Mouse (Mus musculus): ENCODE data around the gene Krt42. TPM values are rescaled to one million over a fixed set of nuclear protein-coding genes. Genes with fewer than 3 reads are reported as not detected.

Gene Krt42
- polyA plus RNA-seq, 1 experiment from 2014 or later = not detected

DNA sequence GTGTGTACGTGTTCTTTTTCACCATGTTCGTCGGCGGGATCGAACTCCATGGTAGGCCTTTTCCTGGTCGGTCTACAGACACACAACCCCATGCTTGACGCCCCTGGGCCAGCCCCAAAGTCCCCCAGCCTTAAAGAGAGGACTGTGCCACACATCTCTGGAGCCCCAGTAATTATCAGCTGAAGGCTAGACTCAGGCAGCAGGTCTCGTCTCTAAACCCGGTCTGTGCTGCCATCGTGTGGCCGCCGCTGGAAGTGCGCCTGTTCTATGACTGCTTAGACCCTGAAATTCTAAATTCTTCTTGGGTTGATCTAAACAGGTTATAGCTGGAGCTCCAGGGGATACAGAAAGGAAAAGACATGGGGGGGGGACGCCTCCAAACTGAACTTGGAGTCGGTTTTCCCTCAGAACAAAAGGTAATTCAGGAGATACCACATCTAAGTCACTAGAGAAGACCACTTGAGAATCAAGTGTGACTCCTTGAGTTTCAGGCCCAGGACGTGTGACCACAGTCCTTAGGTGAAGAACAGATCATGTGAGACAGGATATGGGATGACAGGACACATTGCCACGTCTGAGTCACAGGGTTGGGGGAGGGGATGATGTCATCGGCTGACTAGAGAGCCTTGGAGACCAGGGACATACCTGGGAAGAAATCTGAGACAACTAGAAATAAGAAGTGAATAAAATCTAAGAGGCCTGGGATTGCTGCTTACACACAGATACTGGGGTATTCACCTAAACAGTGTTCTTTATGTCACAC lies 28.8 kb upstream of the Krt42 start:
- Histone ChIP-seq H3K4me1 (replicated peaks) (peaks cover 4% of the 10 kb centered on the region; the same call in 1 of the 2 replicates), H3K27me3 (no peaks in the 10 kb centered on the region), H3K4me3 (peak overlapping the region; percentile 9; the same call in 1 of the 2 replicates), H3K27ac (replicated peaks) (no peak overlapping the region), H3K4me2 (peak overlapping the region; percentile 38), H3K9me3 (no peaks in the 10 kb centered on the region), H3K36me3 (no peaks in the 10 kb centered on the region), H3K9ac (no peak overlapping the region)
- ATAC-seq (ENCODE audit: low read depth) = no peak
- 21% methylated on average over 18 of the region's 18 CpGs for WGBS

GRCm38 (mm10) chr11:100297801-100298200 lies 28.1 kb upstream of the Krt42 start:
- H3K4me3 ChIP-seq = 0 out of 2 replicates have a peak overlapping the region, but pooled peaks have one; percentile 9
- H3K36me3 ChIP-seq = no peaks in the 10 kb centered on the region
- no peaks in the 10 kb centered on the region for H3K9me3 ChIP-seq
- H3K4me2 ChIP-seq = peak overlapping the region; percentile 38
- no peak overlapping the region for H3K9ac ChIP-seq
- H3K27me3 ChIP-seq = no peaks in the 10 kb centered on the region
- WGBS = 38% methylated on average over 5 of the region's 5 CpGs
- peaks cover 4% of the 10 kb centered on the region; the same call in 1 of the 2 replicates for H3K4me1 ChIP-seq (replicated peaks)
- H3K27ac ChIP-seq (replicated peaks) = no peak overlapping the region
- ATAC-seq (ENCODE audit: low read depth) = no peak

DNA sequence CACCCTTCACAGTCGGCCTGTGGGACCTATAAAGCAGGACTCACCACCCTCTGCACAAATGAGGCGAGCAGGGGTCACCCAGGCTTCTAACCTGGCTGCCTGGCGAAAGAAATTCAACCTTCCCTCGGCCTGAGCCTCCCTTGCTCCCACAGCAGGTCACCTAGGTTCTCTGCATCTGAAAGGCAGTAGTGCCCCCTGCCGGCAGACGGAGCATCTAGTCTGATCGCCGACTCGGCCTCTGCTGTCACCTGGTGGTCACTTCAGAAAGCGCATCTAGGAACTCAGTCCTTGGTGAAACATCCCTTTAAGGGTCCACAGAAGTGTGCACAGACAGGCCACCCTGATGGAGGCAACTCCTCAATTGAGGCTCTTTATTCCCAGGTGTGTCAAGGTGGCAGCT lies 25.6 kb upstream of the Krt42 start:
- Histone ChIP-seq H3K4me3 (no peak overlapping the region), H3K27me3 (no peaks in the 10 kb centered on the region), H3K4me1 (replicated peaks) (peaks cover 4% of the 10 kb centered on the region; the same call in 1 of the 2 replicates), H3K36me3 (no peaks in the 10 kb centered on the region), H3K27ac (replicated peaks) (no peak overlapping the region), H3K9me3 (no peaks in the 10 kb centered on the region), H3K9ac (no peak overlapping the region), H3K4me2 (0 out of 2 replicates have a peak overlapping the region, but pooled peaks have one; percentile 18)
- ATAC-seq (ENCODE audit: low read depth) = 0 out of 2 replicates have a peak, but pooled peaks have one; percentile 32
- WGBS = 5% methylated on average over 10 of the region's 10 CpGs

- H3K4me1 ChIP-seq (replicated peaks) = 0 out of 2 replicates have a peak, but pooled peaks cover under 1% of the 10 kb centered on the region
- no peak overlapping the region for H3K9ac ChIP-seq
- 52% methylated on average over 6 of the region's 6 CpGs for WGBS
- no peak for ATAC-seq (ENCODE audit: low read depth)
- no peaks in the 10 kb centered on the region for H3K9me3 ChIP-seq
- H3K4me3 ChIP-seq = no peak overlapping the region
- no peak overlapping the region for H3K4me2 ChIP-seq
- H3K36me3 ChIP-seq = no peaks in the 10 kb centered on the region
- H3K27me3 ChIP-seq = no peaks in the 10 kb centered on the region
- no peak overlapping the region for H3K27ac ChIP-seq (replicated peaks)
Observed at GRCm38 (mm10) chr11:100292884-100293283, 23.2 kb upstream of the Krt42 start.

DNA sequence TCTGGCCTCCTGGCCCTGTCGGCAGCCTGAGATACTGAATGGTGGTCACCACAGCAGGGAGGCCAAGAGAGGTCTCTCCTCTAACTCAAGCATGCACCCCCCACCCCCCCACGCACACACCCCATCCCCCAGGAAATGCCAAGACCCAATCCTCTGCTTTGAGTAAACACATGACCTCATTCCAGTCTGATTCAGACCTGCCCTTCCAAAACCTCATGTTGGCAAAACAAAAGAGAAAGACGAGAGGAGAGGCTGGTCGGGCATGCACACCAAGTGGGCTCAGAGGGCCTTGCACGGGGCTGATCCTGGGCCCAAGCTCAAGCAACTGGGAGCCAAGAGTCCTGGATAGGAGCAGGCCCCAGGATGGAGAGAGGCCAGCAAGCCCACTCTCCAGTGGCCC lies 20.6 kb upstream of the Krt42 start:
- Histone ChIP-seq H3K4me2 (no peak overlapping the region), H3K9me3 (no peaks in the 10 kb centered on the region), H3K4me3 (no peak overlapping the region), H3K27ac (replicated peaks) (no peak overlapping the region), H3K36me3 (no peaks in the 10 kb centered on the region), H3K9ac (no peak overlapping the region), H3K4me1 (replicated peaks) (no peaks in the 10 kb centered on the region), H3K27me3 (no peaks in the 10 kb centered on the region)
- ATAC-seq (ENCODE audit: low read depth) = no peak
- WGBS = 62% methylated on average over 5 of the region's 5 CpGs

- no peaks in the 10 kb centered on the region for H3K27me3 ChIP-seq
- H3K4me1 ChIP-seq (replicated peaks) = no peaks in the 10 kb centered on the region
- H3K9me3 ChIP-seq = no peaks in the 10 kb centered on the region
- no peak for ATAC-seq (ENCODE audit: low read depth)
- H3K4me3 ChIP-seq = no peak overlapping the region
- H3K27ac ChIP-seq (replicated peaks) = no peak overlapping the region
- WGBS = 87% methylated on average over 6 of the region's 6 CpGs
- H3K9ac ChIP-seq = no peak overlapping the region
- H3K4me2 ChIP-seq = no peak overlapping the region
- no peaks in the 10 kb centered on the region for H3K36me3 ChIP-seq
Observed at GRCm38 (mm10) chr11:100288942-100289341, 19.3 kb upstream of the Krt42 start.

DNA sequence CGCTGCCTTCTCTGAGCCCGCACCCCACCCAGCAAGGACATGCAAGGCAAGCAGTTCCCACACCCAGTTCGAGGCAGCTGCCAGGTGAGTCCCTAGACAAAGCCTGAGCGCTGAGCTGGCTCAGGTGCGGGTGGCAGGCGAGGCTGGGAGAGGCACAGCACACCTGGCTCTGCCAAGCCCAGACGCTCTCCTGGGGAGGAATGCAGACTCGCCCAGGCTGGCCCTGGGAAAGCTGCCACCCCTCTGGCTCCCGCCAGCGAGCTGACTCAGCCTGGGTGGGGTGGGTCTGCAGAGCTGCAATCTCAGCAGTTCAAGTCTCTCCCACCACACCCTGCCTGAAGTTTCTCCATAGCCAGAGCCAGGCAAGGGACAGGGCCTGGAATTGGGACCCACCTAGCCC lies 17.4 kb upstream of the Krt42 start:
- WGBS = 37% methylated on average over 10 of the region's 10 CpGs
- no peak overlapping the region for H3K27ac ChIP-seq (replicated peaks)
- no peak overlapping the region for H3K9ac ChIP-seq
- H3K4me3 ChIP-seq = no peak overlapping the region
- H3K36me3 ChIP-seq = no peaks in the 10 kb centered on the region
- no peaks in the 10 kb centered on the region for H3K4me1 ChIP-seq (replicated peaks)
- no peaks in the 10 kb centered on the region for H3K9me3 ChIP-seq
- ATAC-seq (ENCODE audit: low read depth) = no peak
- H3K27me3 ChIP-seq = no peaks in the 10 kb centered on the region
- no peak overlapping the region for H3K4me2 ChIP-seq

DNA sequence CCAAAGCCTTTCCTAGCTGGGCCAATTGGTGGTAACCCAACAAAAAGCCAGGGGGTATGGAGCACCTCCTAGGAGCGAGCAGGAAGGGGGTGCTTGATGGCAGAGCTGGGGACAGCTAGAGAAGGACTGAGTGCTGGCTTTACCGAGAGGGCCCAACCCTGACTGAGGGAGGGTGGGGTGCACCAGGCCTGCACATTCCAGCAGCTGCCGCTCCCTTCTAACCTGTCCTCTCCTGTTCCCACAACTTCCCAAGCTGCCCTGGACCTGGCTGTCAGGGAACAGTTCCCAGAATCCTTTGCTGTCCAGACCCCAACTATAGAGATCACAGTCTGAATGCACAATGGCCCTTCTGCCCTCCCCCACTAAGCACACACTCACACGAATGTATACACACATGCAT lies 15.3 kb upstream of the Krt42 start:
- no peak overlapping the region for H3K9ac ChIP-seq
- H3K27ac ChIP-seq (replicated peaks) = no peak overlapping the region
- H3K27me3 ChIP-seq = no peaks in the 10 kb centered on the region
- no peak for ATAC-seq (ENCODE audit: low read depth)
- no peak overlapping the region for H3K4me3 ChIP-seq
- no peaks in the 10 kb centered on the region for H3K4me1 ChIP-seq (replicated peaks)
- H3K4me2 ChIP-seq = no peak overlapping the region
- no peaks in the 10 kb centered on the region for H3K9me3 ChIP-seq
- H3K36me3 ChIP-seq = no peaks in the 10 kb centered on the region
- WGBS = 90% methylated on average over 4 of the region's 4 CpGs

DNA sequence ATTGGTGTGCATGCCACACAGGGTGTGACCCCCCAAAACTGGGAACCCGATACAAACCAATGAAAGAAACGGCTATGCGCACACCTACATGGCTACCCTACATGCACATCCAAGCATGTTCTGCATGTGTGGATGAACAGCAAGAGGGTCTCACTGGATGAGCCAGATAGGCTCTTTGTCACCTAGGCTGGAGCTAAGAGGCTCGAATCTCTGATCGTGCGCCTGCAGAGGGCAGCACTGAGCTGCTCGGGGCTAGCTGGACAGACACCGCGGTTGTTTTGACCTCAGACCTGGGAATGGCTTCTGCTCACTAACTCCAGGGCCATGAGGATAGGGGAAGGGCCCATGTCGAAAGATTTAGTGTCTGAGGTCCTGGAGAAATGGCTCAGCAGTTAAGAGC lies 12.9 kb upstream of the Krt42 start:
- Histone ChIP-seq H3K27ac (replicated peaks) (no peak overlapping the region), H3K9ac (no peak overlapping the region), H3K4me3 (no peak overlapping the region), H3K4me2 (no peak overlapping the region), H3K27me3 (no peaks in the 10 kb centered on the region), H3K36me3 (no peaks in the 10 kb centered on the region), H3K9me3 (no peaks in the 10 kb centered on the region), H3K4me1 (replicated peaks) (no peaks in the 10 kb centered on the region)
- 26% methylated on average over 10 of the region's 10 CpGs for WGBS
- ATAC-seq (ENCODE audit: low read depth) = peak; percentile 67; the same call in 1 of the 2 replicates

GRCm38 (mm10) chr11:100281596-100282544 lies 12.2 kb upstream of the Krt42 start:
- ATAC-seq (ENCODE audit: low read depth) = peak; percentile 57; the same call in 1 of the 2 replicates
- H3K36me3 ChIP-seq = no peaks in the 10 kb centered on the region
- no peaks in the 10 kb centered on the region for H3K4me1 ChIP-seq (replicated peaks)
- 21% methylated on average over 11 of the region's 11 CpGs for WGBS
- H3K4me2 ChIP-seq = no peak overlapping the region
- no peaks in the 10 kb centered on the region for H3K27me3 ChIP-seq
- no peak overlapping the region for H3K9ac ChIP-seq
- no peaks in the 10 kb centered on the region for H3K9me3 ChIP-seq
- H3K4me3 ChIP-seq = no peak overlapping the region
- H3K27ac ChIP-seq (replicated peaks) = no peak overlapping the region

DNA sequence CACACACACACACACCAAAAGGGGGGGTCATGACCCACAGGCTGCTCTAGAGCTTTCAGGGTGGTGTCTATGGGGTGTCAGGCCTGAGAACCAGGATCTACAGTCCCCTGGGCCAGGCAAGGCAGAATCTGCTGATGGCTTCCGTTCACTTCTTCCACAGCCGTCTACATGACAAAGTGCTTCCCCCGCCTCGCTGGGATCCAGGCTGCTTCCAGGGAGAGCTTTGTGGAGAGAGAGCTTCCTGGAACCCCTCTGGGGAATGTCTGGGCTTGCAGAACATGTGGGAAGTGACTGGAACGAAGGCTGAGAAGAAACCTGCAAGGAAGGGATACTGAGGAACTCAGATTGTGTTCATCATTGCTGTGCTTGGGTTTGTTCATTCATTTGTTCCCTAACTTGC lies 9.1 kb upstream of the Krt42 start:
- Histone ChIP-seq H3K4me1 (replicated peaks) (0 out of 2 replicates have a peak, but pooled peaks cover 3% of the 10 kb centered on the region), H3K9me3 (no peaks in the 10 kb centered on the region), H3K4me2 (no peak overlapping the region), H3K9ac (no peak overlapping the region), H3K27ac (replicated peaks) (no peak overlapping the region), H3K27me3 (no peaks in the 10 kb centered on the region), H3K36me3 (no peaks in the 10 kb centered on the region), H3K4me3 (no peak overlapping the region)
- WGBS = 63% methylated on average over 5 of the region's 5 CpGs
- ATAC-seq (ENCODE audit: low read depth) = no peak
